ENCODE assay signal across 26 mouse cellular contexts in genomic region chr1:182029989-182030649, GRCm38 (mm10). TPM values are rescaled to one million over a fixed set of nuclear protein-coding genes. Genes with fewer than 3 reads are reported as not detected.
A peak's percentile ranks its signal among the peaks of the same experiment; 100 is the strongest.
DNase-seq lines count a peak whose midpoint lies in the region; ATAC-seq lines count a peak whose summit lies in the region.
"Had no signal": no experiment of that assay in that cellular context is flagged by ENCODE, and none has a peak within 500 bp of the region (broad histone marks: within the 10 kb centered on the region; RNA-seq: fewer than 3 reads in every experiment).

No protein-coding gene starts in this region.

- no peak overlapping the region for H3K9ac ChIP-seq in neural tube, embryonic 15.5 days (replicated peaks)
- H3K9ac ChIP-seq: forebrain, embryonic 13.5 days; heart, embryonic 12.5 days; heart, embryonic 15.5 days; hindbrain, embryonic 15.5 days had no signal

- H3K36me3 ChIP-seq in neural tube, embryonic 15.5 days: no peaks in the 10 kb centered on the region
- H3K36me3 ChIP-seq: forebrain, embryonic 10.5 days; G1E; heart, embryonic 12.5 days; heart, embryonic 15.5 days; hindbrain, embryonic 10.5 days; hindbrain, embryonic 15.5 days had no signal

- no peak for ATAC-seq in neural tube, embryonic 15.5 days (ENCODE audit: low FRiP score)
- ATAC-seq: activated CD4-positive, CD25-positive, alpha-beta regulatory T cell, adult 4 months; forebrain, embryonic 13.5 days; forebrain, embryonic 16.5 days; intestine, postnatal 0 days; Patski had no signal

- no peak overlapping the region for H3K27ac ChIP-seq in neural tube, embryonic 15.5 days (replicated peaks)
- H3K27ac ChIP-seq: forebrain, embryonic 10.5 days; forebrain, embryonic 13.5 days; heart, embryonic 15.5 days; hindbrain, embryonic 10.5 days; hindbrain, embryonic 15.5 days had no signal

- no peaks in the 10 kb centered on the region for H3K4me1 ChIP-seq in neural tube, embryonic 15.5 days
- H3K4me1 ChIP-seq: hindbrain, embryonic 15.5 days had no signal

- no peaks in the 10 kb centered on the region for H3K9me3 ChIP-seq in neural tube, embryonic 15.5 days (replicated peaks)
- H3K9me3 ChIP-seq: forebrain, embryonic 10.5 days; forebrain, embryonic 13.5 days; G1E; heart, embryonic 12.5 days; heart, embryonic 15.5 days; hindbrain, embryonic 10.5 days; hindbrain, embryonic 15.5 days had no signal

- H3K4me3 ChIP-seq in neural tube, embryonic 15.5 days (replicated peaks): no peak overlapping the region
- H3K4me3 ChIP-seq: forebrain, embryonic 10.5 days; forebrain, embryonic 13.5 days; heart, embryonic 12.5 days; heart, embryonic 15.5 days; hindbrain, embryonic 10.5 days; hindbrain, embryonic 15.5 days had no signal

- H3K4me2 ChIP-seq in neural tube, embryonic 15.5 days: no peak overlapping the region
- H3K4me2 ChIP-seq: forebrain, embryonic 13.5 days; heart, embryonic 12.5 days; heart, embryonic 15.5 days; hindbrain, embryonic 15.5 days had no signal

- WGBS in neural tube, embryonic 15.5 days: 77% methylated on average over 5 of the region's 5 CpGs

- peak; percentile 61 for DNase-seq in heart, adult 11 months
- no peak for DNase-seq in heart, adult 18-20 months
- DNase-seq in ES-CJ7 (ENCODE audit: low read depth, low spot score) (peak; percentile 96), ZHBTc4 (ENCODE audit: low read depth, low spot score) (peak; percentile 88)
- DNase-seq in layer of hippocampus, adult 9-11 months: no peak
- DNase-seq: adrenal gland, adult 8-10 months; adrenal gland, postnatal 25 days; cerebellum, adult 18-20 months; cerebellum, adult 9-10 months; cerebellum, postnatal 14 days; gastrocnemius, postnatal 10 days; gastrocnemius, postnatal 36 days; heart, postnatal 10 days; heart, postnatal 36 days had no signal

- no peaks in the 10 kb centered on the region for H3K27me3 ChIP-seq in neural tube, embryonic 15.5 days (replicated peaks)
- H3K27me3 ChIP-seq: forebrain, embryonic 13.5 days; heart, embryonic 12.5 days; heart, embryonic 15.5 days; hindbrain, embryonic 15.5 days; Patski had no signal

RNA-seq across cellular contexts. Expression of gene Enah, which starts 10.3 kb away (rescaled TPM):
- 100 to 1,000 TPM; 113 to 117 TPM for total RNA-seq in heart, adult 18-20 months (2021)
- 27.7 and 34.1 TPM in 2 replicates for polyA plus RNA-seq in neural tube, embryonic 15.5 days (2015; fragmentation: Nextera tagmentation; extraction: Ambion mirVana)
- polyA plus RNA-seq: G1E had no signal

Comparison
In these comparisons a context has a peak if more than half of its experiments do, and no peak if none do; other contexts are left out.
1. DNase-seq: peak in heart, adult 11 months (single experiment), ES-CJ7 (single experiment) and ZHBTc4 (single experiment); none in heart, adult 18-20 months (0 of 2) and layer of hippocampus, adult 9-11 months (single experiment).